Comparison of ENCODE assay signal across 8 mouse cellular contexts in the genomic region with DNA sequence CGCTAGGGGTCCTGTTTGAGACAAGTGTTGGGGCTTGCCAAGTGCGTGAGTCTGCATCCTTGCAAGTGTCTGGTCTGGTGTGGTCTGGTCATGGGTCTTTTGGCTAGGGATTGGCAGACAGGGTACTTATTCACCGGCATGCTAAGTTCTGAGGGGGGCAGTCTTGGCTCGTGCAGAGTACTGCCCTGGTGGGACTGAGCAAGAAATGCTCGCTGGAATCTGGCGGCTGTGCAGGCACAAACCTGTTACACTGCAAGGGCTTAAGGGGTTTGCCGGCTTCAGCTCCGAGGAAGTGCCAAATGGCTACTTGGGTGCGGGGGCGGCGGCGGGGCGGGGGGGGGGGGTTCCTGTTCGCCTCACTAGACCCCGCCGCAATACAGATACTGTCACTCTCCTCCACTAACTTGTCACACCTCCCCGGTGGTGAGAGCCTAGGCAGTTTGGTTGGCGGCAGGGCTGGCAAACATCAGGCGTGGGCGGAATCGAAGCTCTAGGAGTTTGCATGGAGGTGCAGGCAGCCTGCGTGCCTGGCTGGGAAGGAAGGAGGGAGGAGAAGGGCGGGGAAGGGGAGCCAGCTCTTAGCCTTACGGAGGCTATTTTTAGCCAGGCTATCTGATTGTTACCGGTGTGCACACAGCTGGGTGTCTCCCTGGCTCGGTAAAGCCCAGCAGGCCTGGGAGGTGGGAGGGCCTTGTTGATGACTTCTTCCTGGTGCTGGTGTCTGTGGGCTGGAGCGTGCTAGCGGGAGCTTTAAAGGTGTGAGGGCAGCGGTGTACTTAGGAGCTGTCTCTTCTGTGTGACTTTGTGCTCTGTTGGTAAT. TPM values are rescaled to one million over a fixed set of nuclear protein-coding genes. Genes with fewer than 3 reads are reported as not detected.
DNase-seq lines count a peak whose midpoint lies in the region; ATAC-seq and TF ChIP-seq lines count a peak whose summit lies in the region.

No protein-coding gene starts in this region.

- no peak for TF ChIP-seq POLR2A in brain, embryonic 14.5 days (IDR thresholded peaks at IDR 0.05; ENCODE audit: borderline replicate concordance, extremely low read depth, insufficient read depth, insufficient read length, poor library complexity, severe bottlenecking)
- TF ChIP-seq POLR2A in testis, adult 2 months (IDR thresholded peaks at IDR 0.05; ENCODE audit: control insufficient read depth, low read depth, low read length) = no peak

- DNase-seq in CD4-positive, CD25-positive, alpha-beta regulatory T cell, adult 2 months (ENCODE audit: low read depth, low spot score) = peak; percentile 78
- DNase-seq in brain, embryonic 14.5 days (ENCODE audit: low read depth) = peak; percentile 70
- DNase-seq in kidney, postnatal 10 days = peak; percentile 73
- DNase-seq in liver, embryonic 13.5 days = peak; percentile 80
- DNase-seq in neural tube, embryonic 10.5 days (ENCODE audit: extremely low spot score, low spot score) = peak; percentile 40

- H3K9me3 ChIP-seq in heart, embryonic 13.5 days = no peaks in the 10 kb centered on the region
- H3K9me3 ChIP-seq in liver, embryonic 13.5 days (replicated peaks) = no peaks in the 10 kb centered on the region

- no peaks in the 10 kb centered on the region for H3K27me3 ChIP-seq in heart, embryonic 13.5 days (replicated peaks)
- 0 out of 2 replicates have a peak, but pooled peaks cover 4% of the 10 kb centered on the region for H3K27me3 ChIP-seq in liver, embryonic 13.5 days
- H3K27me3 ChIP-seq in testis, adult 2 months (ENCODE audit: control insufficient read depth, insufficient read depth, low read length) = no peaks in the 10 kb centered on the region

- ATAC-seq in erythroid progenitor cell, adult 5-6 weeks (replicated peaks; ENCODE audit: low FRiP score, poor library complexity, severe bottlenecking) = peak; percentile 92
- ATAC-seq in heart, embryonic 13.5 days (ENCODE audit: extremely low read depth, insufficient number of reproducible peaks, low FRiP score, low TSS enrichment) = peak; percentile 75
- peak; percentile 98 for ATAC-seq in liver, embryonic 13.5 days (ENCODE audit: low read depth)

- TF ChIP-seq CTCF in brain, embryonic 14.5 days (IDR thresholded peaks at IDR 0.05; ENCODE audit: borderline replicate concordance, extremely low read depth, insufficient read depth, insufficient read length) = no peak
- no peak for TF ChIP-seq CTCF in testis, adult 2 months (IDR thresholded peaks at IDR 0.05; ENCODE audit: control insufficient read depth, insufficient read depth, insufficient replicate concordance, low read depth, low read length)

- H3K27ac ChIP-seq in heart, embryonic 13.5 days (replicated peaks) = peak overlapping the region; percentile 93
- H3K27ac ChIP-seq in liver, embryonic 13.5 days = peak overlapping the region; percentile 81
- H3K27ac ChIP-seq in testis, adult 2 months (ENCODE audit: control insufficient read depth, insufficient read depth, low read depth, low read length) = peak overlapping the region; percentile 27

- peak overlapping the region; percentile 87 for H3K4me2 ChIP-seq in heart, embryonic 13.5 days
- H3K4me2 ChIP-seq in liver, embryonic 13.5 days = peak overlapping the region; percentile 91

- peaks cover 61% of the 10 kb centered on the region for H3K4me1 ChIP-seq in heart, embryonic 13.5 days
- H3K4me1 ChIP-seq in liver, embryonic 13.5 days (replicated peaks) = peaks cover 63% of the 10 kb centered on the region
- peaks cover 6% of the 10 kb centered on the region for H3K4me1 ChIP-seq in testis, adult 2 months (ENCODE audit: control insufficient read depth, insufficient read depth, low read length)

- peak overlapping the region; percentile 56 for H3K4me3 ChIP-seq in heart, embryonic 13.5 days
- peak overlapping the region; percentile 59 for H3K4me3 ChIP-seq in liver, embryonic 13.5 days (replicated peaks)
- peak overlapping the region; percentile 59 for H3K4me3 ChIP-seq in testis, adult 2 months (ENCODE audit: control insufficient read depth, low read depth, low read length)

- peak overlapping the region; percentile 83 for H3K9ac ChIP-seq in heart, embryonic 13.5 days
- H3K9ac ChIP-seq in liver, embryonic 13.5 days = peak overlapping the region; percentile 70

- peaks cover 36% of the 10 kb centered on the region for H3K36me3 ChIP-seq in heart, embryonic 13.5 days
- H3K36me3 ChIP-seq in liver, embryonic 13.5 days = peaks cover 14% of the 10 kb centered on the region
- no peaks in the 10 kb centered on the region for H3K36me3 ChIP-seq in testis, adult 2 months (ENCODE audit: control insufficient read depth, insufficient read depth, low read length)

- WGBS in heart, embryonic 13.5 days = 1% methylated on average over 24 of the region's 29 CpGs
- 5% methylated on average over 29 of the region's 29 CpGs for WGBS in liver, embryonic 13.5 days (ENCODE audit: insufficient replicate concordance)

RNA-seq across cellular contexts. Expression of gene Foxj2, which starts 6.4 kb away (rescaled TPM):
- polyA plus RNA-seq in brain, embryonic 14.5 days (2012; rRNA removed) = 5.9 and 12.5 TPM in 2 replicates
- total RNA-seq in erythroid progenitor cell, adult 5-6 weeks (2015; ENCODE audit: low replicate concordance) = 9.4 and 17.6 TPM in 2 replicates
- total RNA-seq in erythroid progenitor cell, adult 5-6 weeks (2017; ENCODE audit: low replicate concordance) = 5.2 and 9.2 TPM in 2 replicates
- 4.8 and 5.6 TPM in 2 replicates for polyA plus RNA-seq in heart, embryonic 13.5 days (2015; fragmentation: Nextera tagmentation; extraction: Ambion mirVana)
- 1.0 and 1.2 TPM in 2 replicates for polyA plus RNA-seq in liver, embryonic 13.5 days (2015; fragmentation: Nextera tagmentation; extraction: Ambion mirVana)
- 3.0 and 3.7 TPM in 2 replicates for polyA plus RNA-seq in testis, adult 2 months (2012; rRNA removed)

RNA-seq across cellular contexts. Expression of gene Slc2a3, which starts 24.7 kb away (rescaled TPM):
- polyA plus RNA-seq in brain, embryonic 14.5 days (2012; rRNA removed) = 25.9 and 36.3 TPM in 2 replicates
- total RNA-seq in erythroid progenitor cell, adult 5-6 weeks (2015; ENCODE audit: low replicate concordance) = 9.4 and 13.4 TPM in 2 replicates
- total RNA-seq in erythroid progenitor cell, adult 5-6 weeks (2017; ENCODE audit: low replicate concordance) = 9.4 and 10.8 TPM in 2 replicates
- polyA plus RNA-seq in heart, embryonic 13.5 days (2015; fragmentation: Nextera tagmentation; extraction: Ambion mirVana) = 12.1 and 15.4 TPM in 2 replicates
- 18.6 and 21.4 TPM in 2 replicates for polyA plus RNA-seq in liver, embryonic 13.5 days (2015; fragmentation: Nextera tagmentation; extraction: Ambion mirVana)
- polyA plus RNA-seq in testis, adult 2 months (2012; rRNA removed) = 703 and 947 TPM in 2 replicates

RNA-seq across cellular contexts. Expression of gene C3ar1, which starts 29.8 kb away (rescaled TPM):
- 1.3 TPM in 2 replicates for polyA plus RNA-seq in brain, embryonic 14.5 days (2012; rRNA removed)
- total RNA-seq in erythroid progenitor cell, adult 5-6 weeks (2015; ENCODE audit: low replicate concordance) = 1.3 and 1.4 TPM in 2 replicates
- 0.26 TPM in 1 of 2 replicates, not detected in the other for total RNA-seq in erythroid progenitor cell, adult 5-6 weeks (2017; ENCODE audit: low replicate concordance)
- polyA plus RNA-seq in heart, embryonic 13.5 days (2015; fragmentation: Nextera tagmentation; extraction: Ambion mirVana) = 2.4 and 3.0 TPM in 2 replicates
- 1.1 and 1.3 TPM in 2 replicates for polyA plus RNA-seq in liver, embryonic 13.5 days (2015; fragmentation: Nextera tagmentation; extraction: Ambion mirVana)
- polyA plus RNA-seq in testis, adult 2 months (2012; rRNA removed) = 0.60 and 0.67 TPM in 2 replicates

RNA-seq across cellular contexts. Expression of gene Necap1, which starts 48.1 kb away (rescaled TPM):
- 74.3 and 84.2 TPM in 2 replicates for polyA plus RNA-seq in brain, embryonic 14.5 days (2012; rRNA removed)
- total RNA-seq in erythroid progenitor cell, adult 5-6 weeks (2015; ENCODE audit: low replicate concordance) = 15.1 and 22.7 TPM in 2 replicates
- 8.4 and 18.9 TPM in 2 replicates for total RNA-seq in erythroid progenitor cell, adult 5-6 weeks (2017; ENCODE audit: low replicate concordance)
- 49.9 and 51.3 TPM in 2 replicates for polyA plus RNA-seq in heart, embryonic 13.5 days (2015; fragmentation: Nextera tagmentation; extraction: Ambion mirVana)
- polyA plus RNA-seq in liver, embryonic 13.5 days (2015; fragmentation: Nextera tagmentation; extraction: Ambion mirVana) = 24.9 and 27.8 TPM in 2 replicates
- polyA plus RNA-seq in testis, adult 2 months (2012; rRNA removed) = 9.9 and 13.2 TPM in 2 replicates

Comparison
In these comparisons a context has a peak if more than half of its experiments do, and no peak if none do; other contexts are left out.
1. Peak in every context shown above with its lines: DNase-seq, ATAC-seq, H3K4me3 ChIP-seq and H3K27ac ChIP-seq.
2. H3K27ac ChIP-seq: peak in every context shown above with its lines; median percentile 93 in heart, embryonic 13.5 days; 81 in liver, embryonic 13.5 days; 27 in testis, adult 2 months.
3. RNA of gene Slc2a3, which starts 24.7 kb away (polyA plus RNA-seq): 703 to 947 TPM in testis, adult 2 months; 25.9 to 36.3 TPM in brain, embryonic 14.5 days, 18.6 to 21.4 TPM in liver, embryonic 13.5 days and 12.1 to 15.4 TPM in heart, embryonic 13.5 days; every median in the first group is over 10 times any median in the second.